Mouse (Mus musculus) ES-E14 (cell line): ENCODE results near the gene Prrg3. TPM values are rescaled to one million over a fixed set of nuclear protein-coding genes. Genes with fewer than 3 reads are reported as not detected.

Source experiments
- DNase-seq: peaks from one replicate; pipeline ENCODE4 v3.0.0-alpha.2; 2013; ENCODE audit warnings: low read depth, low spot score
- H3K27ac ChIP-seq: 2 replicates; pipeline ENCODE4 v1.5.1; 2012; ENCODE audit warnings: low read depth, mild to moderate bottlenecking, low read length, moderate library complexity, mixed read lengths; ENCODE audit not compliant: poor library complexity, insufficient read depth, severe bottlenecking
- H3K36me3 ChIP-seq: 2 replicates; pipeline ENCODE4 v1.6.1; 2012; ENCODE audit warnings: mild to moderate bottlenecking, low read length, moderate library complexity, mixed read lengths; ENCODE audit not compliant: control insufficient read depth, poor library complexity, insufficient read depth, severe bottlenecking
- H3K4me1 ChIP-seq, 2 experiments: fragments of 150-350 bp in 1 of 2; sonication (generic) in 1 of 2; 2 replicates each; pipeline ENCODE4 v1.6.1; 2012; ENCODE audit warnings: low read length in 2 of 2, mild to moderate bottlenecking in 1 of 2, mixed read lengths in 1 of 2; ENCODE audit not compliant: control insufficient read depth in 2 of 2, insufficient read depth in 2 of 2, poor library complexity in 1 of 2
- H3K4me3 ChIP-seq, 2 experiments: fragments of 150-350 bp in 1 of 2; sonication (generic) in 1 of 2; 2 replicates each; pipeline ENCODE4 v1.5.1; 2012; ENCODE audit warnings: low read length in 2 of 2, low read depth in 1 of 2, mild to moderate bottlenecking in 1 of 2, mixed read lengths in 1 of 2; ENCODE audit not compliant: insufficient read depth in 1 of 2, poor library complexity in 1 of 2, severe bottlenecking in 1 of 2
- H3K9ac ChIP-seq: 2 replicates; pipeline ENCODE4 v1.6.1; 2012; ENCODE audit warnings: low read depth, mild to moderate bottlenecking, low read length, mixed read lengths; ENCODE audit not compliant: poor library complexity, insufficient read depth, severe bottlenecking
- H3K9me3 ChIP-seq: fragments of 150-350 bp; sonication (generic); 2 replicates; pipeline ENCODE4 v1.6.1; 2012; ENCODE audit warnings: low read depth, mild to moderate bottlenecking, low read length; ENCODE audit not compliant: control insufficient read depth, insufficient read depth
- CHD2 ChIP-seq: IDR thresholded peaks from 2 replicates; pipeline ENCODE4 v1.6.1; 2014; ENCODE audit warnings: mild to moderate bottlenecking, low read depth, low read length, inconsistent platforms
- HCFC1 ChIP-seq: IDR thresholded peaks from 2 replicates; pipeline ENCODE4 v1.6.1; 2012; ENCODE audit warnings: low read length, inconsistent platforms, borderline replicate concordance; ENCODE audit not compliant: insufficient read depth
- MAFK ChIP-seq: IDR thresholded peaks from 2 replicates; pipeline ENCODE4 v1.6.1; 2014; ENCODE audit warnings: mild to moderate bottlenecking, low read depth, low read length, inconsistent platforms; ENCODE audit not compliant: insufficient read depth
- ZC3H11A ChIP-seq: IDR thresholded peaks from 2 replicates; pipeline ENCODE4 v1.6.1; 2012; ENCODE audit warnings: low read depth, mild to moderate bottlenecking, inconsistent platforms, low read length, borderline replicate concordance
- ZNF384 ChIP-seq: IDR thresholded peaks from 2 replicates; pipeline ENCODE4 v1.6.1; 2012; ENCODE audit warnings: low read depth, low read length, inconsistent platforms
- in situ Hi-C, 2 experiments: fragments of 600-800 bp; cut with MboI; formaldehyde crosslinking; loops; one replicate each; pipeline ENCODE4 v1.15.1; 2025; ENCODE audit warnings: low sequenced_read_pairs in 2 of 2, inconsistent platforms in 1 of 2; ENCODE audit not compliant: unreplicated experiment in 2 of 2
- total RNA-seq: library from RNA; depleted of rRNA; stranded (reverse); fragments of 300-350 nt; gene quantifications from 2 replicates; pipeline ENCODE4 v1.2.3, GENCODE M21; 2012; rRNA removed

Gene Prrg3
- 3.0 and 3.1 TPM in 2 replicates for total RNA-seq

DNA sequence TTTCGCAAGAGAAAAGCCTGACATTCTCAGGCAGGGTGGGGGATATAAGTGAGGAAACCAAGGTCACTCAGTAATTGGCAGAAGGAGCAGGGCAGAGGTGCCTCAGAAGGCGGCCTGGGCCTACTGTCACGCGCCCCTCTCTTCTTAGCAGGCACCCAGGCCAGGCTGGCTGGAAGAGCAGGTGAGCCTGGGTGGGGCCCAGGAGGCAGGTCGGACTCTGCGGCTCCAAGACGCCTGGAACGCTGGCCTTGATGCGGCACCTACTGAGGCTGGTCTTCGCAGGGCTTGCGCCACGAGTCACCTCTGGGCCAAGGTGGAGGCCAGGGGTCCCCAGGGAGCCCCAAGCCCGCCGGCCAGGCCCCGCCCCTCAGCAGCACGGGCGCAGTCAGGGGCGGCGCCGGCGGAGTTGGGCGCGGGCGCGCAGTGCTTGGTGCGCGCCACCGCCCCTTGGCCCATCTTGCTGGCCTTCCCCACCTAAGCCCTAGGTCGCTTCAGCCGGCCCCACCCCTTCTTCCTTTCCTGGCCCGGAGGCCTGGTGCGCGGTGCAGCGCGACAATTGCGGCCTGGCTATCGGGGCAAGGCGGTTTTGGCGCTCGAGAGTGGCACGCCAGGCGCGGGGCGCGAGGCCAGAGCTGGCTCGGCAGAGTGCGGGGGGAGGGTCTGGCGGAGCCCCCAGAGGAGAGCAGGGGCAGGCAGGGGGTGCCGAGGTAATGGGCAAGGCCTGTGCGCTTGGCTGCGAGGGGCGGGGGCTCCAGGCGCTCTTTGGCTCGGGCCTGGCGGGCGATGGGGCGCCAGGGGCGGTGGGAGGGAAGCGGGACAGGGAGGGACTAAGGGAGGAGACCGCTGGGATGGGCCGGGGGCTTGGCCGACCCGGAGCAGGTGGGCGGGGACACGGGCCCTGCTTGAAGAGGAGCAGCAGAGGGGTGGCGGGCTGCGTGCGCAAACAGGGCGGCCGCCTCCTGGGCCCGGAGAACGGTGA is at the start of gene Prrg3:
TSS of gene Prrg3 (plus strand) at position 552 of the 979 bp plus-strand sequence.
- Histone ChIP-seq H3K36me3 (no peaks in the 10 kb centered on the region), H3K9me3 (no peaks in the 10 kb centered on the region), H3K9ac (peak within 1 kb of the TSS; percentile 77), H3K4me1 (no peaks in the 10 kb centered on the region), H3K27ac (no peak within 1 kb of the TSS), H3K4me3 (peak within 1 kb of the TSS; percentile 77 to 78)
- in situ Hi-C loops = loop anchor here in 1 of 2 experiments (25.0 kb wide), 1 partner anchor 300 kb away; the partner anchor contains the start of gene Gpr50
- no peak for TF ChIP-seq MAFK
- no peak for TF ChIP-seq ZC3H11A
- no peak for TF ChIP-seq ZNF384
- TF ChIP-seq CHD2 = no peak
- no peak for TF ChIP-seq HCFC1
- DNase-seq = peak; percentile 43

DNA sequence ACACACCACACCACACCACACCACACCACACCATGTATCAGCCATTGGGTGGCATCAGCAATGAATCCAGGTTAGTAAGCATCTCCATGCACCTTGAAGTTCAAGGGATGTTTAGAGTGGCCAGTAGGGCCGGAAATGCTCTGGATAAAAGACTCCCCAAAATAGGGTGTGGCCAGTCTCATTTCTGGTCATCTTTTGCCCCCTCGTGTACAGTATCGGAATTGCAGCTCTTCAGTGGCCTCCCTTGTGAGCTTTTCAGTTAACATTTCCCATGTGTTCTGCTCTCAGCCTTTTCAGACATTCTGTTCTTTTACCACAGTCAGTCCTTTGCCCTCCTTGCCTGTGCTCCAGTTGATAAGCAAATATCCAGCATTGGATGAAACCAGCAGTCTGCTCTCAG is 15.8 kb upstream of the Prrg3 start:
- H3K27ac ChIP-seq = no peak overlapping the region
- in situ Hi-C loops = loop anchor here in 1 of 2 experiments (25.0 kb wide), 1 partner anchor 284 kb away; the partner anchor contains the start of gene Gpr50
- DNase-seq = no peak

DNA sequence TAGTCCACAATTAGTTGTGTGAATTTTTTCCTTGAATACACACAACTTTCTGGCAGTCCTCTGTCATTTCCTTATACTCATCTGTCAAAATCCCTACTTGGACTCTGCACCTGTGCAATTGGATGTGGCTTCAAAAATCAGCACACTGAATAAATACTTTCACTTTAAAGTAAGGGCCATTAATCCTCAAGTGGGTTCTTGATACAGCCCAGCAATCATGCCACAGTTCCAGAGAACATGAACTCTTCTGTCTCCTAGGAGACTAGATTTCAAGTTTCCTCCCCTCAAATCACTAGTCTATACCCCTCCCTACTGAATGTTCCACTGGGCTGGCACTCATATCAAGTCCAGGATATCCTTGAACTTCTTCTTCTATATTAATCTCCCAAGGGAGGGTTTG is 4.1 kb upstream of the Prrg3 start:
- Histone ChIP-seq H3K4me3 (no peak overlapping the region), H3K36me3 (no peaks in the 10 kb centered on the region), H3K4me1 (no peaks in the 10 kb centered on the region), H3K9ac (no peak overlapping the region), H3K27ac (no peak overlapping the region), H3K9me3 (no peaks in the 10 kb centered on the region)
- in situ Hi-C loops = loop anchor here in 1 of 2 experiments (25.0 kb wide), 1 partner anchor 296 kb away; the partner anchor contains the start of gene Gpr50
- TF ChIP-seq ZNF384 (no peak), HCFC1 (no peak), MAFK (no peak), ZC3H11A (no peak), CHD2 (no peak)
- DNase-seq = no peak

More for the DNA sequence above, 15.8 kb upstream of the Prrg3 start:
- H3K9ac ChIP-seq = no peak overlapping the region
- no peak overlapping the region for H3K4me3 ChIP-seq
- no peaks in the 10 kb centered on the region for H3K36me3 ChIP-seq
- TF ChIP-seq HCFC1 (no peak), MAFK (no peak), ZC3H11A (peak; percentile 69; the same call in 1 of the 2 replicates)
- no peaks in the 10 kb centered on the region for H3K9me3 ChIP-seq
- H3K4me1 ChIP-seq = no peaks in the 10 kb centered on the region

DNA sequence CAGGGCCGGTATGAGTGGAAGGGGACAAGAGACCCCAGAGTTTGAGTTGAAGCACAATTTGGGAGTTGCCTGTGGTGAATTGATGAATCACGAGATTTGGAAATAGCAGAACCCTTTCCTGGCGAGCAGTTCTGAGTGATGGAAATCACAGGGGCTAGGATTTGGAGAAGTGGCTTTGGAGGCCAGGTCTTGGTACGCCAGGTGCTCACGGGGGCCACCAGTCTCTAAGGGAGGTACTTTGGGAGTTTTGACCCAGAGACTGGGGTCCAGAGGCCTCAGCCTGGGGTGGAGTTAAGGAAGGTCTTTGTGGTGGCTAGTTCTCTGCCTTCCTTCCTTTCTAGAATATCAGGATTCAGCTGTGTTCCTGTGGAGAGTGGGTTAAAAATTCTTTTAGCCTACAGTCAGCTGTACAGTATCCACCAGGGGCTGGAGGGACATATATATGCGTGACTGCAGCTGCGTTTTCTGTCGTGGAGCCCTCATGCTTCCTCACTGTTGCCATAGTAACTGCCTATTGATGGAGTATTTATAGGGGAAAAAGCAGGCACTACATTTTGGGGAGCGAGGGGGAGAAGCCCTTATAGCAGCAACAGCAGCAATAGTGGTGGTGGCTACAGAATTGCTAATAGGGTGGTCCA is 970 bp downstream of the Prrg3 start:
- Histone ChIP-seq H3K36me3 (no peaks in the 10 kb centered on the region), H3K4me3 (peak overlapping the region; percentile 77 to 78), H3K9ac (0 out of 2 replicates have a peak overlapping the region, but pooled peaks have one; percentile 23), H3K9me3 (no peaks in the 10 kb centered on the region), H3K27ac (no peak overlapping the region), H3K4me1 (no peaks in the 10 kb centered on the region)
- in situ Hi-C loops = loop anchor here in 1 of 2 experiments (25.0 kb wide), 1 partner anchor 301 kb away; the partner anchor contains the start of gene Gpr50
- TF ChIP-seq ZNF384 = no peak
- no peak for TF ChIP-seq CHD2
- TF ChIP-seq MAFK = no peak
- TF ChIP-seq ZC3H11A = no peak
- no peak for TF ChIP-seq HCFC1
- no peak for DNase-seq
